In genomic region chr14:73119966-73120365, GRCm38 (mm10) we compare ENCODE assay signal across 17 mouse cellular contexts. TPM values are rescaled to one million over a fixed set of nuclear protein-coding genes. Genes with fewer than 3 reads are reported as not detected.
DNase-seq lines count a peak whose midpoint lies in the region; ATAC-seq and TF ChIP-seq lines count a peak whose summit lies in the region.
"Had no signal": no experiment of that assay in that cellular context is flagged by ENCODE, and none has a peak within 500 bp of the region (broad histone marks: within the 10 kb centered on the region; RNA-seq: fewer than 3 reads in every experiment).

No protein-coding gene starts in this region.

- no peak for ATAC-seq in limb, embryonic 12.5 days (ENCODE audit: insufficient number of reproducible peaks, insufficient read depth, low FRiP score, low TSS enrichment, low read depth)
- ATAC-seq: forebrain, embryonic 13.5 days had no signal

- H3K27me3 ChIP-seq in limb, embryonic 12.5 days, result no peaks in the 10 kb centered on the region
- H3K27me3 ChIP-seq: forebrain, embryonic 13.5 days; limb, embryonic 15.5 days had no signal

- TF ChIP-seq CTCF in layer of hippocampus, adult 2 months (conservative IDR thresholded peaks at IDR 0.05), result no peak

- WGBS in limb, embryonic 12.5 days, result 44% methylated on average over 2 of the region's 2 CpGs

- no peak overlapping the region for H3K4me3 ChIP-seq in layer of hippocampus, adult 2 months
- H3K4me3 ChIP-seq in limb, embryonic 12.5 days (replicated peaks), result no peak overlapping the region
- H3K4me3 ChIP-seq: forebrain, embryonic 13.5 days; gastrocnemius, adult 2 months; heart, embryonic 10.5 days; left cerebral cortex, adult 2 months; limb, embryonic 15.5 days had no signal

- no peaks in the 10 kb centered on the region for H3K9me3 ChIP-seq in limb, embryonic 12.5 days
- H3K9me3 ChIP-seq: forebrain, embryonic 13.5 days; heart, embryonic 10.5 days; limb, embryonic 15.5 days had no signal

- no peak overlapping the region for H3K9ac ChIP-seq in limb, embryonic 12.5 days (replicated peaks)
- H3K9ac ChIP-seq: forebrain, embryonic 13.5 days; limb, embryonic 15.5 days had no signal

- peak overlapping the region; percentile 4; the same call in 1 of the 2 replicates for H3K27ac ChIP-seq in layer of hippocampus, adult 2 months
- H3K27ac ChIP-seq in limb, embryonic 12.5 days, result peak overlapping the region; percentile 46; the same call in 1 of the 2 replicates
- H3K27ac ChIP-seq: forebrain, embryonic 13.5 days; gastrocnemius, adult 2 months; heart, embryonic 10.5 days; left cerebral cortex, adult 2 months; limb, embryonic 15.5 days had no signal

- H3K36me3 ChIP-seq in limb, embryonic 12.5 days, result no peaks in the 10 kb centered on the region
- H3K36me3 ChIP-seq: heart, embryonic 10.5 days; limb, embryonic 15.5 days had no signal

- no peak for DNase-seq in layer of hippocampus, adult 2 months (ENCODE audit: low spot score in 2 of 2)
- DNase-seq in layer of hippocampus, adult 11-12 months (ENCODE audit: low spot score), result no peak
- DNase-seq in 416B (ENCODE audit: low read depth) (peak; percentile 43), NIH3T3 (ENCODE audit: low read depth) (peak; percentile 20)
- no peak for DNase-seq in adrenal gland, adult 18-20 months (ENCODE audit: low spot score in 2 of 2)
- DNase-seq in layer of hippocampus, postnatal 10 days (ENCODE audit: low spot score in 2 of 2), result no peak
- DNase-seq: adrenal gland, postnatal 10 days; cerebellum, postnatal 14 days; gastrocnemius, adult 2 months; kidney, adult 18-20 months; kidney, postnatal 4 days; midbrain, embryonic 14.5 days had no signal

- H3K4me1 ChIP-seq in limb, embryonic 12.5 days (replicated peaks), result peaks cover 18% of the 10 kb centered on the region

- no peak overlapping the region for H3K4me2 ChIP-seq in limb, embryonic 12.5 days
- H3K4me2 ChIP-seq: forebrain, embryonic 13.5 days; limb, embryonic 15.5 days had no signal

RNA-seq across cellular contexts. Expression of gene Rcbtb2, which starts 2.9 kb away (rescaled TPM):
- 10 to 100 TPM; 29.0 to 34.8 TPM for total RNA-seq in layer of hippocampus, adult 2 months (2021)
- 172 and 185 TPM in 2 replicates for polyA plus RNA-seq in limb, embryonic 12.5 days (2016; fragmentation: Nextera tagmentation; extraction: Ambion mirVana)
- 10 to 100 TPM; 29.5 to 51.1 TPM for total RNA-seq in adrenal gland, adult 18-20 months (2021)
- 10 to 100 TPM; 33.0 to 33.1 TPM for total RNA-seq in layer of hippocampus, postnatal 10 days (2021)

Comparison
In these comparisons a context has a peak if more than half of its experiments do, and no peak if none do; other contexts are left out.
1. DNase-seq: peak in 416B (single experiment) and NIH3T3 (single experiment); none in layer of hippocampus, adult 2 months (0 of 2), layer of hippocampus, adult 11-12 months (single experiment), adrenal gland, adult 18-20 months (0 of 2) and layer of hippocampus, postnatal 10 days (0 of 2).